Mouse (Mus musculus): ENCODE results near the gene Wdr48. TPM values are rescaled to one million over a fixed set of nuclear protein-coding genes. Genes with fewer than 3 reads are reported as not detected.

Wdr48 gene
- polyA plus RNA-seq (2017; shearing (Covaris generic)), result 66.7 TPM

GRCm38 (mm10) chr9:119894339-119895009 is at the start of gene Wdr48:
TSS of gene Wdr48 (plus strand) at chr9:119894878.

GRCm38 (mm10) chr9:119937005-119937773 is 42.5 kb downstream of the Wdr48 start, which contains the start of the genes Gorasp1 and Ttc21a:
TSS of gene Gorasp1 (minus strand) at chr9:119937565.
TSS of gene Ttc21a (plus strand) at chr9:119937606.

Other genes starting within 250 kb of the Wdr48 start
- not detected for gene Scn10a, start 175.6 kb upstream of the Wdr48 start, polyA plus RNA-seq (2017; shearing (Covaris generic))
- gene Scn11a, start 69.4 kb upstream of the Wdr48 start, polyA plus RNA-seq (2017; shearing (Covaris generic)), result 0.59 TPM
- gene Gorasp1, start 42.7 kb downstream of the Wdr48 start, polyA plus RNA-seq (2017; shearing (Covaris generic)), result 11.9 TPM
- gene Ttc21a, start 42.7 kb downstream of the Wdr48 start, polyA plus RNA-seq (2017; shearing (Covaris generic)), result not detected
- gene Csrnp1, start 89.8 kb downstream of the Wdr48 start, polyA plus RNA-seq (2017; shearing (Covaris generic)), result 64.2 TPM
- not detected for gene Xirp1, start 128.7 kb downstream of the Wdr48 start, polyA plus RNA-seq (2017; shearing (Covaris generic))
- 0.23 TPM for gene Cx3cr1, start 175.0 kb downstream of the Wdr48 start, polyA plus RNA-seq (2017; shearing (Covaris generic))
- gene Ccr8, start 197.2 kb downstream of the Wdr48 start, polyA plus RNA-seq (2017; shearing (Covaris generic)), result 93.2 TPM
- 51.5 TPM for gene Slc25a38, start 215.5 kb downstream of the Wdr48 start, polyA plus RNA-seq (2017; shearing (Covaris generic))
- 2,080 TPM for gene Rpsa, start 232.8 kb downstream of the Wdr48 start, polyA plus RNA-seq (2017; shearing (Covaris generic))